Mouse (Mus musculus) forebrain, embryonic 11.5 days (tissue): ENCODE data around the gene Efemp2. TPM values are rescaled to one million over a fixed set of nuclear protein-coding genes. Genes with fewer than 3 reads are reported as not detected.

ENCODE experiments used
- ATAC-seq: fragments of 200-750 bp; cut with Nextera tagmentation; replicated peaks from 2 replicates; pipeline ENCODE4 v1.8.0; 2017; ENCODE audit warnings: moderate TSS enrichment; ENCODE audit not compliant: low FRiP score
- DNase-seq: peaks from one replicate; pipeline ENCODE4 v3.0.0-alpha.2; 2017; ENCODE audit warnings: low spot score
- H3K27ac ChIP-seq: fragments of 300-500 bp; sonication (generic); 2 replicates; pipeline ENCODE4 v1.5.1; 2014; ENCODE audit warnings: low read depth, low read length
- H3K27me3 ChIP-seq: fragments of 300-500 bp; sonication (generic); 2 replicates; pipeline ENCODE4 v1.6.1; 2014; ENCODE audit warnings: mild to moderate bottlenecking, low read length, mixed read lengths; ENCODE audit not compliant: control insufficient read depth, insufficient read depth
- H3K36me3 ChIP-seq: fragments of 300-500 bp; sonication (generic); 2 replicates; pipeline ENCODE4 v1.6.1; 2014; ENCODE audit warnings: mild to moderate bottlenecking, low read length, moderate library complexity, mixed read lengths; ENCODE audit not compliant: control insufficient read depth, insufficient read depth
- H3K4me1 ChIP-seq: fragments of 300-500 bp; sonication (generic); replicated peaks from 2 replicates; pipeline ENCODE4 v1.6.1; 2014; ENCODE audit warnings: low read length, mixed read lengths; ENCODE audit not compliant: control insufficient read depth, insufficient read depth
- H3K4me2 ChIP-seq: fragments of 300-500 bp; sonication (generic); 2 replicates; pipeline ENCODE4 v1.6.1; 2014; ENCODE audit warnings: low read depth, mild to moderate bottlenecking, low read length, moderate library complexity, mixed read lengths; ENCODE audit not compliant: severe bottlenecking
- H3K4me3 ChIP-seq: fragments of 300-500 bp; sonication (generic); 2 replicates; pipeline ENCODE4 v1.5.1; 2014; ENCODE audit warnings: low read depth, low read length
- H3K9ac ChIP-seq: fragments of 300-500 bp; sonication (generic); 2 replicates; pipeline ENCODE4 v1.6.1; 2014; ENCODE audit warnings: low read length
- H3K9me3 ChIP-seq: fragments of 300-500 bp; sonication (generic); 2 replicates; pipeline ENCODE4 v1.6.1; 2016; ENCODE audit warnings: low read length, mixed read lengths; ENCODE audit not compliant: control insufficient read depth
- WGBS: fragments of 180-500 bp; shearing (Covaris S2); extraction: QIAGEN DNeasy Blood & Tissue Kit; methylation state at CpG from one replicate; pipeline ENCODE4 v1.1.7; 2014; 5-methylcytosine and 5-hydroxymethylcytosine counted together
- polyA plus RNA-seq: library from polyadenylated mRNA; unstranded; fragments of >200 nt; fragmentation: Nextera tagmentation; extraction: Ambion mirVana; gene quantifications from 2 replicates; pipeline ENCODE4 v1.2.1, GENCODE M21; 2014

Gene Efemp2
- polyA plus RNA-seq, 1 experiment from 2014 or later = 50.4 TPM

- peaks cover 6% of the 10 kb centered on the region; the same call in 1 of the 2 replicates for H3K27me3 ChIP-seq
- H3K4me1 ChIP-seq = peaks cover 21% of the 10 kb centered on the region; the same call in 1 of the 2 replicates
- peak overlapping the region; percentile 77 for H3K4me3 ChIP-seq
- no peaks in the 10 kb centered on the region for H3K36me3 ChIP-seq
- ATAC-seq (peak; percentile 93), DNase-seq (peak; percentile 96)
- peak overlapping the region; percentile 99 for H3K4me2 ChIP-seq
- H3K9me3 ChIP-seq = no peaks in the 10 kb centered on the region
- peak overlapping the region; percentile 74 for H3K27ac ChIP-seq
- peak overlapping the region; percentile 79 for H3K9ac ChIP-seq
- WGBS = under 1% methylated on average over 70 of the region's 70 CpGs
Measured at GRCm38 (mm10) chr19:5456922-5457745, 16.6 kb upstream of the Efemp2 start.

- peak within 1 kb of the TSS; percentile 74 for H3K27ac ChIP-seq
- H3K9ac ChIP-seq = peak within 1 kb of the TSS; percentile 79
- ATAC-seq (peak; percentile 11; the same call in 1 of the 2 replicates), DNase-seq (no peak)
- H3K9me3 ChIP-seq = no peaks in the 10 kb centered on the region
- H3K36me3 ChIP-seq = no peaks in the 10 kb centered on the region
- peak within 1 kb of the TSS; percentile 99 for H3K4me2 ChIP-seq
- peak within 1 kb of the TSS; percentile 77 for H3K4me3 ChIP-seq
- H3K27me3 ChIP-seq = peaks cover 6% of the 10 kb centered on the region; the same call in 1 of the 2 replicates
- 18% methylated on average over 14 of the region's 14 CpGs for WGBS
- peaks cover 21% of the 10 kb centered on the region; the same call in 1 of the 2 replicates for H3K4me1 ChIP-seq
Measured at GRCm38 (mm10) chr19:5457746-5458442, 15.9 kb upstream of the Efemp2 start, which contains the start of gene Ccdc85b. TSS of gene Ccdc85b (minus strand) at chr19:5457894.

- no peak overlapping the region for H3K4me3 ChIP-seq
- peaks cover 6% of the 10 kb centered on the region; the same call in 1 of the 2 replicates for H3K27me3 ChIP-seq
- 68% methylated on average over 7 of the region's 7 CpGs for WGBS
- no peak overlapping the region for H3K9ac ChIP-seq
- ATAC-seq (no peak), DNase-seq (no peak)
- peaks cover 23% of the 10 kb centered on the region; the same call in 1 of the 2 replicates for H3K4me1 ChIP-seq
- H3K36me3 ChIP-seq = no peaks in the 10 kb centered on the region
- no peaks in the 10 kb centered on the region for H3K9me3 ChIP-seq
- no peak overlapping the region for H3K4me2 ChIP-seq
- H3K27ac ChIP-seq = no peak overlapping the region
Measured at GRCm38 (mm10) chr19:5459019-5459418, 14.7 kb upstream of the Efemp2 start.

- WGBS = 27% methylated on average over 3 of the region's 3 CpGs
- peak overlapping the region; percentile 88 for H3K4me2 ChIP-seq
- no peak overlapping the region for H3K27ac ChIP-seq
- ATAC-seq (no peak), DNase-seq (no peak)
- H3K4me1 ChIP-seq = peaks cover 25% of the 10 kb centered on the region; the same call in 1 of the 2 replicates
- H3K9ac ChIP-seq = peak overlapping the region; percentile 81
- peaks cover 6% of the 10 kb centered on the region; the same call in 1 of the 2 replicates for H3K27me3 ChIP-seq
- no peaks in the 10 kb centered on the region; the same call in 1 of the 2 replicates for H3K36me3 ChIP-seq
- no peaks in the 10 kb centered on the region for H3K9me3 ChIP-seq
- peak overlapping the region; percentile 80 for H3K4me3 ChIP-seq
Measured at GRCm38 (mm10) chr19:5459896-5460295, 13.9 kb upstream of the Efemp2 start.

GRCm38 (mm10) chr19:5460465-5460911 lies 13.3 kb upstream of the Efemp2 start, which contains the start of gene Fibp:
TSS of gene Fibp (plus strand) at chr19:5460615.
- ATAC-seq (peak; percentile 52), DNase-seq (peak; percentile 90)
- Histone ChIP-seq H3K27me3 (peaks cover 6% of the 10 kb centered on the region; the same call in 1 of the 2 replicates), H3K4me3 (peak within 1 kb of the TSS; percentile 80), H3K9ac (peak within 1 kb of the TSS; percentile 81), H3K4me2 (peak within 1 kb of the TSS; percentile 88), H3K9me3 (no peaks in the 10 kb centered on the region), H3K4me1 (peaks cover 23% of the 10 kb centered on the region; the same call in 1 of the 2 replicates), H3K36me3 (no peaks in the 10 kb centered on the region; the same call in 1 of the 2 replicates), H3K27ac (peak within 1 kb of the TSS; percentile 55; the same call in 1 of the 2 replicates)
- under 1% methylated on average over 32 of the region's 32 CpGs for WGBS

- DNase-seq (no peak), ATAC-seq (no peak)
- peaks cover 2% of the 10 kb centered on the region; the same call in 1 of the 2 replicates for H3K36me3 ChIP-seq
- no peak overlapping the region for H3K9ac ChIP-seq
- H3K4me1 ChIP-seq = peaks cover 16% of the 10 kb centered on the region; the same call in 1 of the 2 replicates
- WGBS = 89% methylated on average over 6 of the region's 6 CpGs
- H3K4me2 ChIP-seq = peak overlapping the region; percentile 88; the same call in 1 of the 2 replicates
- H3K27me3 ChIP-seq = peaks cover 6% of the 10 kb centered on the region; the same call in 1 of the 2 replicates
- no peak overlapping the region for H3K27ac ChIP-seq
- H3K9me3 ChIP-seq = no peaks in the 10 kb centered on the region
- H3K4me3 ChIP-seq = peak overlapping the region; percentile 80; the same call in 1 of the 2 replicates
Measured at GRCm38 (mm10) chr19:5461411-5461810, 12.3 kb upstream of the Efemp2 start.

GRCm38 (mm10) chr19:5463212-5463611 lies 10.5 kb upstream of the Efemp2 start:
- 87% methylated on average over 9 of the region's 9 CpGs for WGBS
- H3K4me2 ChIP-seq = no peak overlapping the region
- H3K36me3 ChIP-seq = peaks cover 2% of the 10 kb centered on the region
- DNase-seq (no peak), ATAC-seq (no peak)
- H3K4me3 ChIP-seq = no peak overlapping the region
- H3K4me1 ChIP-seq = peaks cover 9% of the 10 kb centered on the region; the same call in 1 of the 2 replicates
- H3K27me3 ChIP-seq = peaks cover 6% of the 10 kb centered on the region; the same call in 1 of the 2 replicates
- no peak overlapping the region for H3K27ac ChIP-seq
- H3K9ac ChIP-seq = no peak overlapping the region
- H3K9me3 ChIP-seq = no peaks in the 10 kb centered on the region
